Mouse (Mus musculus): Measurements from ENCODE around the gene Rab3a. TPM values are rescaled to one million over a fixed set of nuclear protein-coding genes. Genes with fewer than 3 reads are reported as not detected.

Rab3a gene
- polyA plus RNA-seq, 1 experiment from 2014 or later, result 87.8 TPM

GRCm38 (mm10) chr8:70723486-70724210 is 30.8 kb upstream of the Rab3a start, which contains the start of gene Pde4c:
Gene Pde4c (plus strand): TSS chr8:70723720.
- 72% methylated on average over 7 of the region's 7 CpGs for WGBS
- Histone ChIP-seq H3K36me3 (replicated peaks) (no peaks in the 10 kb centered on the region), H3K4me3 (replicated peaks) (no peak within 1 kb of the TSS), H3K4me2 (no peak within 1 kb of the TSS), H3K4me1 (0 out of 2 replicates have a peak, but pooled peaks cover 3% of the 10 kb centered on the region), H3K27me3 (peaks cover 43% of the 10 kb centered on the region), H3K9me3 (no peaks in the 10 kb centered on the region), H3K27ac (no peak within 1 kb of the TSS), H3K9ac (no peak within 1 kb of the TSS)
- no peak for ATAC-seq (ENCODE audit: low FRiP score)

- H3K27me3 ChIP-seq, result peaks cover 47% of the 10 kb centered on the region
- no peak overlapping the region for H3K4me3 ChIP-seq (replicated peaks)
- no peak overlapping the region for H3K27ac ChIP-seq
- ATAC-seq (ENCODE audit: low FRiP score), result no peak
- no peak overlapping the region for H3K9ac ChIP-seq
- WGBS, result 80% methylated on average over 12 of the region's 12 CpGs
- no peaks in the 10 kb centered on the region for H3K36me3 ChIP-seq (replicated peaks)
- no peaks in the 10 kb centered on the region for H3K9me3 ChIP-seq
- H3K4me2 ChIP-seq, result no peak overlapping the region
- 0 out of 2 replicates have a peak, but pooled peaks cover 3% of the 10 kb centered on the region for H3K4me1 ChIP-seq
Measured at GRCm38 (mm10) chr8:70724216-70724615, 30.3 kb upstream of the Rab3a start.

GRCm38 (mm10) chr8:70725792-70726447 is 28.6 kb upstream of the Rab3a start:
- Histone ChIP-seq H3K27me3 (peaks cover 52% of the 10 kb centered on the region), H3K27ac (no peak overlapping the region), H3K4me3 (replicated peaks) (no peak overlapping the region), H3K9me3 (no peaks in the 10 kb centered on the region), H3K9ac (no peak overlapping the region), H3K4me1 (peaks cover 10% of the 10 kb centered on the region), H3K36me3 (replicated peaks) (no peaks in the 10 kb centered on the region), H3K4me2 (no peak overlapping the region)
- no peak for ATAC-seq (ENCODE audit: low FRiP score)
- WGBS, result 25% methylated on average over 14 of the region's 14 CpGs

GRCm38 (mm10) chr8:70726721-70727120 is 27.8 kb upstream of the Rab3a start:
- no peaks in the 10 kb centered on the region for H3K36me3 ChIP-seq (replicated peaks)
- 42% methylated on average over 11 of the region's 11 CpGs for WGBS
- no peak overlapping the region for H3K9ac ChIP-seq
- peaks cover 59% of the 10 kb centered on the region for H3K27me3 ChIP-seq
- H3K4me2 ChIP-seq, result no peak overlapping the region
- H3K4me1 ChIP-seq, result peaks cover 10% of the 10 kb centered on the region
- H3K27ac ChIP-seq, result no peak overlapping the region
- H3K4me3 ChIP-seq (replicated peaks), result no peak overlapping the region
- ATAC-seq (ENCODE audit: low FRiP score), result no peak
- H3K9me3 ChIP-seq, result no peaks in the 10 kb centered on the region

- H3K9me3 ChIP-seq, result no peaks in the 10 kb centered on the region
Measured at GRCm38 (mm10) chr8:70729808-70730475, 24.5 kb upstream of the Rab3a start.

GRCm38 (mm10) chr8:70730956-70731355 is 23.5 kb upstream of the Rab3a start:
- Histone ChIP-seq H3K4me3 (replicated peaks) (no peak overlapping the region), H3K27me3 (peaks cover 68% of the 10 kb centered on the region), H3K36me3 (replicated peaks) (no peaks in the 10 kb centered on the region), H3K4me2 (no peak overlapping the region), H3K4me1 (peaks cover 10% of the 10 kb centered on the region), H3K9ac (no peak overlapping the region), H3K9me3 (no peaks in the 10 kb centered on the region), H3K27ac (no peak overlapping the region)
- 83% methylated on average over 4 of the region's 4 CpGs for WGBS
- no peak for ATAC-seq (ENCODE audit: low FRiP score)

More at GRCm38 (mm10) chr8:70729808-70730475, 24.5 kb upstream of the Rab3a start:
- WGBS, result 4% methylated on average over 34 of the region's 34 CpGs
- Histone ChIP-seq H3K36me3 (replicated peaks) (no peaks in the 10 kb centered on the region), H3K9ac (peak overlapping the region; percentile 18; the same call in 1 of the 2 replicates), H3K4me3 (replicated peaks) (peak overlapping the region; percentile 22; the same call in 1 of the 2 replicates), H3K27me3 (peaks cover 70% of the 10 kb centered on the region), H3K27ac (no peak overlapping the region), H3K4me2 (peak overlapping the region; percentile 44), H3K4me1 (peaks cover 10% of the 10 kb centered on the region)
- no peak for ATAC-seq (ENCODE audit: low FRiP score)

- ATAC-seq (ENCODE audit: low FRiP score), result no peak
- H3K36me3 ChIP-seq (replicated peaks), result no peaks in the 10 kb centered on the region
- H3K27me3 ChIP-seq, result peaks cover 42% of the 10 kb centered on the region
- no peak overlapping the region for H3K9ac ChIP-seq
- 0 out of 2 replicates have a peak, but pooled peaks cover under 1% of the 10 kb centered on the region for H3K4me1 ChIP-seq
- H3K4me2 ChIP-seq, result no peak overlapping the region
- no peaks in the 10 kb centered on the region for H3K9me3 ChIP-seq
- no peak overlapping the region for H3K4me3 ChIP-seq (replicated peaks)
- no peak overlapping the region for H3K27ac ChIP-seq
- WGBS, result 69% methylated on average over 5 of the region's 5 CpGs
Measured at GRCm38 (mm10) chr8:70737705-70738104, 16.8 kb upstream of the Rab3a start.

GRCm38 (mm10) chr8:70738211-70738610 is 16.3 kb upstream of the Rab3a start:
- H3K27me3 ChIP-seq, result peaks cover 42% of the 10 kb centered on the region
- no peak overlapping the region for H3K27ac ChIP-seq
- no peaks in the 10 kb centered on the region for H3K36me3 ChIP-seq (replicated peaks)
- H3K4me3 ChIP-seq (replicated peaks), result no peak overlapping the region
- no peak for ATAC-seq (ENCODE audit: low FRiP score)
- H3K4me2 ChIP-seq, result no peak overlapping the region
- H3K9ac ChIP-seq, result no peak overlapping the region
- 78% methylated on average over 3 of the region's 3 CpGs for WGBS
- H3K9me3 ChIP-seq, result no peaks in the 10 kb centered on the region
- peaks cover 5% of the 10 kb centered on the region for H3K4me1 ChIP-seq

- H3K9ac ChIP-seq, result no peak overlapping the region
- WGBS, result 56% methylated on average over 5 of the region's 5 CpGs
- H3K36me3 ChIP-seq (replicated peaks), result no peaks in the 10 kb centered on the region
- no peaks in the 10 kb centered on the region for H3K9me3 ChIP-seq
- peaks cover 18% of the 10 kb centered on the region for H3K4me1 ChIP-seq
- peaks cover 76% of the 10 kb centered on the region for H3K27me3 ChIP-seq
- H3K4me3 ChIP-seq (replicated peaks), result no peak overlapping the region
- ATAC-seq (ENCODE audit: low FRiP score), result no peak
- no peak overlapping the region for H3K4me2 ChIP-seq
- no peak overlapping the region for H3K27ac ChIP-seq
Measured at GRCm38 (mm10) chr8:70741661-70742060, 12.8 kb upstream of the Rab3a start.

- H3K9me3 ChIP-seq, result no peaks in the 10 kb centered on the region
- peaks cover 77% of the 10 kb centered on the region for H3K27me3 ChIP-seq
- peaks cover 18% of the 10 kb centered on the region for H3K4me1 ChIP-seq
- no peak overlapping the region for H3K9ac ChIP-seq
- H3K36me3 ChIP-seq (replicated peaks), result no peaks in the 10 kb centered on the region
- 76% methylated on average over 11 of the region's 11 CpGs for WGBS
- ATAC-seq (ENCODE audit: low FRiP score), result no peak
- H3K27ac ChIP-seq, result no peak overlapping the region
- H3K4me2 ChIP-seq, result no peak overlapping the region
- no peak overlapping the region for H3K4me3 ChIP-seq (replicated peaks)
Measured at GRCm38 (mm10) chr8:70742176-70742575, 12.3 kb upstream of the Rab3a start.

GRCm38 (mm10) chr8:70742981-70743655 is 11.4 kb upstream of the Rab3a start:
- Histone ChIP-seq H3K4me2 (peak overlapping the region; percentile 49), H3K9me3 (no peaks in the 10 kb centered on the region), H3K4me1 (peaks cover 18% of the 10 kb centered on the region), H3K27me3 (peaks cover 77% of the 10 kb centered on the region), H3K4me3 (replicated peaks) (peak overlapping the region; percentile 26), H3K27ac (no peak overlapping the region), H3K36me3 (replicated peaks) (no peaks in the 10 kb centered on the region), H3K9ac (0 out of 2 replicates have a peak overlapping the region, but pooled peaks have one; percentile 22)
- ATAC-seq (ENCODE audit: low FRiP score), result no peak
- 1% methylated on average over 38 of the region's 38 CpGs for WGBS
